In the genomic region with DNA sequence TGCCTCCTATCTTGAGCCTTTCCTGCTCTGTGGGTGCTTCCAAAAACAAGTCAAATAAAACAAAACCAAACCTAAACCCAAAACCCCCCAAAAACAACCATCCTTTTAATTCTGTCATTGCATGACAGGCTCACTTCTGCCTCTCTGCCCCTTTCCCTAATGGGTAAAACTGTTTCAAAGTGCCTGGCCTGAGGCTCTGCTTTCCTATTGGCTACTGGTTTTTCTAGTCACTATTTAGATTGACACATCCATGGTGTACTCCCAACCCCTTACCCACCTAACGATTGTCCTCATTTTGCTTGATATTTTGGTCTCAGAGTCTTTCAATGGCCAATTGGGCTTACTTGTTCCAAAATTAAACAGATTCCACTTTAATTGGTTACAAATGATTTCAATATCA, we compare ENCODE assay signal across 20 mouse cellular contexts. TPM values are rescaled to one million over a fixed set of nuclear protein-coding genes. Genes with fewer than 3 reads are reported as not detected.
DNase-seq lines count a peak whose midpoint lies in the region; ATAC-seq and TF ChIP-seq lines count a peak whose summit lies in the region.
"Had no signal": no experiment of that assay in that cellular context is flagged by ENCODE, and none has a peak within 500 bp of the region (broad histone marks: within the 10 kb centered on the region; RNA-seq: fewer than 3 reads in every experiment).

No protein-coding gene starts in this region.

- no peaks in the 10 kb centered on the region for H3K36me3 ChIP-seq in forebrain, embryonic 15.5 days
- no peaks in the 10 kb centered on the region for H3K36me3 ChIP-seq in forebrain, embryonic 10.5 days (replicated peaks)
- no peaks in the 10 kb centered on the region for H3K36me3 ChIP-seq in macrophage (ENCODE audit: inconsistent target)
- H3K36me3 ChIP-seq: embryonic facial prominence, embryonic 12.5 days; heart, embryonic 15.5 days; hindbrain, embryonic 10.5 days; intestine, embryonic 15.5 days had no signal

- H3K79me2 ChIP-seq in macrophage (ENCODE audit: inconsistent target) = peaks cover 16% of the 10 kb centered on the region

- TF ChIP-seq CTCF in left cerebral cortex, adult 2 months (IDR thresholded peaks at IDR 0.05) = no peak

- no peak overlapping the region for H3K4me2 ChIP-seq in forebrain, embryonic 15.5 days (replicated peaks)
- H3K4me2 ChIP-seq: embryonic facial prominence, embryonic 12.5 days; heart, embryonic 11.5 days; heart, embryonic 15.5 days; hindbrain, embryonic 14.5 days; intestine, embryonic 15.5 days had no signal

- intact Hi-C loops in left cerebral cortex, adult 2 months (cut with DNase I) = loop anchor here (2.0 kb wide), 1 partner anchor 245 kb away; no protein-coding TSS in a partner anchor

- H3K27me3 ChIP-seq in forebrain, embryonic 15.5 days = no peaks in the 10 kb centered on the region
- no peaks in the 10 kb centered on the region for H3K27me3 ChIP-seq in forebrain, embryonic 10.5 days (ENCODE audit: poor library complexity, severe bottlenecking)
- H3K27me3 ChIP-seq: embryonic facial prominence, embryonic 12.5 days; heart, embryonic 15.5 days; intestine, embryonic 15.5 days had no signal

- WGBS in forebrain, embryonic 15.5 days = 22% methylated on average over 1 of the region's 1 CpGs
- 81% methylated on average over 1 of the region's 1 CpGs for WGBS in forebrain, embryonic 10.5 days
- 91% methylated on average over 1 of the region's 1 CpGs for WGBS in macrophage (ENCODE audit: missing documents)

- no peak overlapping the region for H3K27ac ChIP-seq in forebrain, embryonic 15.5 days (replicated peaks)
- H3K27ac ChIP-seq in forebrain, embryonic 10.5 days = no peak overlapping the region
- H3K27ac ChIP-seq in left cerebral cortex, adult 2 months = peak overlapping the region; percentile 66
- peak overlapping the region; percentile 4; the same call in 1 of the 2 replicates for H3K27ac ChIP-seq in macrophage
- H3K27ac ChIP-seq: embryonic facial prominence, embryonic 12.5 days; heart, embryonic 15.5 days; hindbrain, embryonic 10.5 days; hindbrain, embryonic 14.5 days; intestine, embryonic 15.5 days had no signal

- H3K4me1 ChIP-seq in forebrain, embryonic 15.5 days = peaks cover 17% of the 10 kb centered on the region
- H3K4me1 ChIP-seq in forebrain, embryonic 10.5 days = peaks cover 19% of the 10 kb centered on the region

- H3K4me3 ChIP-seq in forebrain, embryonic 15.5 days = no peak overlapping the region
- H3K4me3 ChIP-seq in forebrain, embryonic 10.5 days = no peak overlapping the region
- H3K4me3 ChIP-seq in left cerebral cortex, adult 2 months = no peak overlapping the region
- H3K4me3 ChIP-seq in macrophage (ENCODE audit: inconsistent target) = no peak overlapping the region
- H3K4me3 ChIP-seq: embryonic facial prominence, embryonic 12.5 days; heart, adult 2 months; heart, embryonic 15.5 days; hindbrain, embryonic 10.5 days; intestine, embryonic 15.5 days had no signal

- H3K9ac ChIP-seq in forebrain, embryonic 15.5 days (replicated peaks) = no peak overlapping the region
- H3K9ac ChIP-seq: embryonic facial prominence, embryonic 12.5 days; heart, embryonic 15.5 days; hindbrain, embryonic 14.5 days; intestine, embryonic 15.5 days had no signal

- DNase-seq in forebrain, embryonic 10.5 days (ENCODE audit: extremely low spot score, low spot score) = no peak
- DNase-seq in left cerebral cortex, adult 2 months (ENCODE audit: extremely low spot score in 1 of 2, low spot score in 2 of 2) = no peak
- DNase-seq in left cerebral cortex, adult 9 months (ENCODE audit: low spot score in 2 of 2) = no peak
- DNase-seq in urinary bladder, adult 18-20 months (ENCODE audit: low spot score in 2 of 2) = no peak
- DNase-seq: adrenal gland, adult 8-10 months; adrenal gland, postnatal 36 days; cerebellum, adult 11 months; cerebellum, adult 8-10 months; gastrocnemius, postnatal 10 days had no signal

- ATAC-seq in forebrain, embryonic 15.5 days (replicated peaks) = peak; percentile 51
- ATAC-seq: intestine, embryonic 15.5 days had no signal

- no peaks in the 10 kb centered on the region for H3K9me3 ChIP-seq in forebrain, embryonic 15.5 days
- H3K9me3 ChIP-seq in forebrain, embryonic 10.5 days = no peaks in the 10 kb centered on the region
- H3K9me3 ChIP-seq: embryonic facial prominence, embryonic 12.5 days; heart, embryonic 15.5 days; hindbrain, embryonic 10.5 days; intestine, embryonic 15.5 days had no signal

RNA-seq across cellular contexts. Expression of a gene that starts 3.0 kb away (rescaled TPM):
- polyA plus RNA-seq in forebrain, embryonic 15.5 days (2015; fragmentation: Nextera tagmentation; extraction: Ambion mirVana) = 47.5 and 49.2 TPM in 2 replicates
- 55.0 and 58.5 TPM in 2 replicates for polyA plus RNA-seq in forebrain, embryonic 10.5 days (2016; fragmentation: Nextera tagmentation; extraction: Ambion mirVana)
- total RNA-seq in left cerebral cortex, adult 2 months (2021) = 10 to 100 TPM; 56.5 to 57.4 TPM
- total RNA-seq in macrophage (2018; cell fraction: chromatin; rRNA removed) = 100 to 1,000 TPM; 147 to 685 (median 358) TPM
- 100 to 1,000 TPM in 11 of 26 experiments, 10 to 100 TPM in 15; 68.0 to 172 (median 90.9) TPM for total RNA-seq in macrophage (2018; cell fraction: cytosol; rRNA removed)
- 100 to 1,000 TPM; 147 to 458 (median 200) TPM for total RNA-seq in macrophage (2018; cell fraction: nucleus; rRNA removed)
- 48.3 to 72.4 TPM (median 53.0 TPM) in 3 replicates for polyA plus RNA-seq in macrophage (2018)

RNA-seq across cellular contexts. Expression of a gene that starts 15.6 kb away (rescaled TPM):
- polyA plus RNA-seq in forebrain, embryonic 15.5 days (2015; fragmentation: Nextera tagmentation; extraction: Ambion mirVana) = not detected in 2 replicates
- polyA plus RNA-seq in forebrain, embryonic 10.5 days (2016; fragmentation: Nextera tagmentation; extraction: Ambion mirVana) = not detected in 2 replicates
- total RNA-seq in left cerebral cortex, adult 2 months (2021) = not detected
- total RNA-seq in macrophage (2018; cell fraction: chromatin; rRNA removed) = not detected
- under 1 TPM in 1 of 26 experiments, not detected in 25; 0.15 TPM for total RNA-seq in macrophage (2018; cell fraction: cytosol; rRNA removed)
- total RNA-seq in macrophage (2018; cell fraction: nucleus; rRNA removed) = under 1 TPM in 1 of 26 experiments, not detected in 25; 0.72 TPM
- not detected in 3 replicates for polyA plus RNA-seq in macrophage (2018)
- total RNA-seq: adrenal gland, adult 8-10 months; adrenal gland, postnatal 36 days; common myeloid progenitor, adult 5-6 weeks; gastrocnemius, postnatal 10 days had no signal
- polyA plus RNA-seq: gonadal fat pad, adult 2 months had no signal

Comparison
In these comparisons a context has a peak if more than half of its experiments do, and no peak if none do; other contexts are left out.
1. H3K27ac ChIP-seq: peak in left cerebral cortex, adult 2 months (single experiment) and macrophage (single experiment); none in forebrain, embryonic 15.5 days (single experiment) and forebrain, embryonic 10.5 days (single experiment).